25 mouse cellular contexts compared by ENCODE assay signal in the genomic region with DNA sequence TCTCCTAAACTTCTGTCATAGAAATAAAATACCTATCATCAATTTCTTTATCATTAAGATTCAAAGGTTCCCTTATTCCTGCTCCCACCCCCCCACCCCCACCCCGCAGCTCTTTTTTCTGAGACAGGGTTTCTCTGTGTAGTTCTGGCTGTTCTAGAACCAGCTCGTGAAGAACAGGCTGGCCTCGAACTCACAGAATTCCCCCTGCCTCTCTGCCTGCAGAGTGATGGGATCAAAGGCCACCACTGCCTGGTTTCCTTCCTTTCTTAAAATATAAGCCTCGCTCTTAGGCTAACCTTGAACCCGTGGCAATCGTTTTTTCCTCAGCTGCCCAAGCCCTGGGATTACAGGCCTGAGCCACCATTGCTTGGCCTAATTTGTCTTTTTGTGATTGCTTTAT.
"Had no signal": no experiment of that assay in that cellular context is flagged by ENCODE, and none has a peak within 500 bp of the region (broad histone marks: within the 10 kb centered on the region; RNA-seq: fewer than 3 reads in every experiment).

No protein-coding gene starts in this region.

- H3K27me3 ChIP-seq: heart, embryonic 13.5 days; heart, embryonic 15.5 days; hindbrain, embryonic 13.5 days; hindbrain, embryonic 15.5 days; kidney, embryonic 15.5 days; limb, embryonic 12.5 days had no signal

- H3K9me3 ChIP-seq: heart, embryonic 13.5 days; heart, embryonic 15.5 days; hindbrain, embryonic 13.5 days; hindbrain, embryonic 15.5 days; kidney, embryonic 15.5 days; limb, embryonic 12.5 days had no signal

- H3K36me3 ChIP-seq: heart, embryonic 13.5 days; heart, embryonic 15.5 days; hindbrain, embryonic 13.5 days; hindbrain, embryonic 15.5 days; kidney, embryonic 15.5 days; limb, embryonic 12.5 days had no signal

- H3K4me3 ChIP-seq: heart, embryonic 13.5 days; heart, embryonic 15.5 days; hindbrain, embryonic 13.5 days; hindbrain, embryonic 15.5 days; kidney, embryonic 15.5 days; limb, embryonic 12.5 days had no signal

- H3K9ac ChIP-seq: forebrain, postnatal 0 days; heart, embryonic 15.5 days; hindbrain, embryonic 13.5 days; hindbrain, embryonic 15.5 days; kidney, embryonic 15.5 days; limb, embryonic 12.5 days had no signal

- H3K4me2 ChIP-seq: heart, embryonic 11.5 days; heart, embryonic 13.5 days; heart, embryonic 15.5 days; hindbrain, embryonic 13.5 days; hindbrain, embryonic 15.5 days; kidney, embryonic 15.5 days; limb, embryonic 12.5 days; liver, embryonic 11.5 days had no signal

- H3K27ac ChIP-seq: heart, embryonic 13.5 days; heart, embryonic 15.5 days; hindbrain, embryonic 13.5 days; hindbrain, embryonic 15.5 days; hindbrain, postnatal 0 days; kidney, embryonic 15.5 days; kidney, postnatal 0 days; limb, embryonic 12.5 days had no signal

- DNase-seq: forebrain, postnatal 0 days; gastrocnemius, postnatal 14 days; gastrocnemius, postnatal 36 days; heart, adult 18-20 months; heart, postnatal 14 days; kidney, adult 11 months; kidney, adult 2 months; kidney, adult 9 months; kidney, postnatal 14 days; kidney, postnatal 36 days; layer of hippocampus, adult 9-11 months; layer of hippocampus, postnatal 36 days; left cerebral cortex, postnatal 4 days; liver had no signal

- ATAC-seq: forebrain, postnatal 0 days; intestine, embryonic 16.5 days had no signal
